Mouse (Mus musculus) heart, postnatal 0 days (tissue): Measurements from ENCODE around the gene Cep68. TPM values are rescaled to one million over a fixed set of nuclear protein-coding genes. Genes with fewer than 3 reads are reported as not detected.

Experiments
- ATAC-seq: fragments of 200-750 bp; cut with Nextera tagmentation; 2 replicates; pipeline ENCODE4 v1.8.0; 2017; ENCODE audit warnings: low read depth, moderate number of reproducible peaks, moderate library complexity; ENCODE audit not compliant: insufficient read depth
- DNase-seq: peaks from one replicate; pipeline ENCODE4 v3.0.0-alpha.2; 2016; ENCODE audit warnings: low spot score
- H3K27ac ChIP-seq: fragments of 300-500 bp; sonication (generic); 2 replicates; pipeline ENCODE4 v1.5.1; 2014; ENCODE audit warnings: low read depth, mild to moderate bottlenecking
- H3K27me3 ChIP-seq: fragments of 300-500 bp; sonication (generic); 2 replicates; pipeline ENCODE4 v1.6.1; 2014; ENCODE audit warnings: low read length, mixed read lengths; ENCODE audit not compliant: control insufficient read depth, insufficient read depth
- H3K36me3 ChIP-seq: fragments of 300-500 bp; sonication (generic); replicated peaks from 2 replicates; pipeline ENCODE4 v1.6.1; 2014; ENCODE audit warnings: low read length, mixed read lengths; ENCODE audit not compliant: control insufficient read depth, insufficient read depth
- H3K4me1 ChIP-seq: fragments of 300-500 bp; sonication (generic); 2 replicates; pipeline ENCODE4 v1.6.1; 2014; ENCODE audit warnings: antibody characterized with exemption; ENCODE audit not compliant: control insufficient read depth, insufficient read depth
- H3K4me2 ChIP-seq: fragments of 300-500 bp; sonication (generic); 2 replicates; pipeline ENCODE4 v1.6.1; 2014; ENCODE audit warnings: low read depth, mild to moderate bottlenecking, low read length, moderate library complexity
- H3K4me3 ChIP-seq: fragments of 300-500 bp; sonication (generic); 2 replicates; pipeline ENCODE4 v1.5.1; 2014; ENCODE audit warnings: low read depth, low read length
- H3K9ac ChIP-seq: fragments of 300-500 bp; sonication (generic); replicated peaks from 2 replicates; pipeline ENCODE4 v1.6.1; 2014; ENCODE audit warnings: low read depth, low read length, mixed read lengths
- H3K9me3 ChIP-seq: fragments of 300-500 bp; sonication (generic); replicated peaks from 2 replicates; pipeline ENCODE4 v1.6.1; 2016; ENCODE audit warnings: low read length; ENCODE audit not compliant: control insufficient read depth
- CTCF ChIP-seq: IDR thresholded peaks from 2 replicates; pipeline ENCODE4 v1.5.1; 2016; ENCODE audit warnings: antibody characterized with exemption, control low read depth, low read depth
- EP300 ChIP-seq: IDR thresholded peaks from 2 replicates; pipeline ENCODE4 v1.6.1; 2016; ENCODE audit warnings: antibody characterized with exemption, low read depth
- WGBS: fragments of 180-500 bp; shearing (Covaris S2); extraction: QIAGEN DNeasy Blood & Tissue Kit; methylation state at CpG from one replicate; pipeline ENCODE4 v1.1.7; 2014; 5-methylcytosine and 5-hydroxymethylcytosine counted together
- polyA plus RNA-seq: library from polyadenylated mRNA; unstranded; fragments of >200 nt; fragmentation: Nextera tagmentation; extraction: Ambion mirVana; gene quantifications from 2 replicates; pipeline ENCODE4 v1.2.1, GENCODE M21; 2015
- total RNA-seq: library from RNA; depleted of rRNA; stranded (reverse); fragments of >200 nt; gene quantifications from 2 replicates; pipeline ENCODE4 v1.2.3, GENCODE M21; 2014; ENCODE audit warnings: low replicate concordance; rRNA removed

The Cep68 gene
- total and polyA plus RNA-seq, 2 experiments from 2014 or later = 21.0 to 53.8 TPM

GRCm38 (mm10) chr11:20200713-20201575 lies 48.3 kb downstream of the Cep68 start, which contains the start of gene Rab1a:
Gene Rab1a, plus strand, starts transcription at chr11:20201432.
- no peaks in the 10 kb centered on the region for H3K9me3 ChIP-seq
- H3K4me2 ChIP-seq = peak within 1 kb of the TSS; percentile 83
- H3K27me3 ChIP-seq = no peaks in the 10 kb centered on the region
- ATAC-seq (peak; percentile 97), DNase-seq (peak; percentile 98)
- peaks cover 20% of the 10 kb centered on the region for H3K4me1 ChIP-seq
- peak; percentile 84; the same call in 1 of the 2 replicates for TF ChIP-seq EP300
- TF ChIP-seq CTCF = peak; percentile 89
- under 1% methylated on average over 42 of the region's 54 CpGs for WGBS
- H3K9ac ChIP-seq = peak within 1 kb of the TSS; percentile 100
- H3K36me3 ChIP-seq = no peaks in the 10 kb centered on the region
- peak within 1 kb of the TSS; percentile 100 for H3K27ac ChIP-seq
- peak within 1 kb of the TSS; percentile 99 for H3K4me3 ChIP-seq

GRCm38 (mm10) chr11:20193100-20193736 lies 56.0 kb downstream of the Cep68 start:
- Histone ChIP-seq H3K4me2 (no peak overlapping the region), H3K4me1 (no peaks in the 10 kb centered on the region; the same call in 1 of the 2 replicates), H3K9me3 (no peaks in the 10 kb centered on the region), H3K9ac (no peak overlapping the region), H3K27ac (peak overlapping the region; percentile 12; the same call in 1 of the 2 replicates), H3K27me3 (no peaks in the 10 kb centered on the region), H3K36me3 (no peaks in the 10 kb centered on the region), H3K4me3 (no peak overlapping the region)
- WGBS = 65% methylated on average over 4 of the region's 4 CpGs
- ATAC-seq = no peak
- peak; percentile 25 for DNase-seq
- TF ChIP-seq EP300 (no peak), CTCF (no peak)

GRCm38 (mm10) chr11:20187271-20187670 lies 62.0 kb downstream of the Cep68 start:
- Histone ChIP-seq H3K27me3 (no peaks in the 10 kb centered on the region), H3K4me3 (no peak overlapping the region), H3K9me3 (no peaks in the 10 kb centered on the region), H3K4me1 (no peaks in the 10 kb centered on the region), H3K27ac (no peak overlapping the region), H3K36me3 (no peaks in the 10 kb centered on the region), H3K4me2 (no peak overlapping the region), H3K9ac (no peak overlapping the region)
- ATAC-seq (no peak), DNase-seq (no peak)
- 76% methylated on average over 6 of the region's 6 CpGs for WGBS
- no peak for TF ChIP-seq CTCF
- no peak for TF ChIP-seq EP300

Other genes with a start within 250 kb of the Cep68 start
- gene Actr2, start 136.5 kb downstream of the Cep68 start, total RNA-seq = 18.4 and 25.2 TPM in 2 replicates
- gene Actr2, start 136.5 kb downstream of the Cep68 start, polyA plus RNA-seq = 58.8 and 59.7 TPM in 2 replicates
- 55.8 and 73.9 TPM in 2 replicates for gene Rab1a, start 48.0 kb downstream of the Cep68 start, total RNA-seq
- gene Rab1a, start 48.0 kb downstream of the Cep68 start, polyA plus RNA-seq = 219 and 226 TPM in 2 replicates
- 6.4 and 11.0 TPM in 2 replicates for gene Slc1a4, start 83.3 kb upstream of the Cep68 start, total RNA-seq
- gene Slc1a4, start 83.3 kb upstream of the Cep68 start, polyA plus RNA-seq = 2.4 and 2.7 TPM in 2 replicates